Mouse (Mus musculus) liver, embryonic 15.5 days (tissue): Measurements from ENCODE around the gene Olfr1535. TPM values are rescaled to one million over a fixed set of nuclear protein-coding genes. Genes with fewer than 3 reads are reported as not detected.

ENCODE experiments used
- polyA plus RNA-seq: library from polyadenylated mRNA; unstranded; fragments of >200 nt; fragmentation: Nextera tagmentation; extraction: Ambion mirVana; gene quantifications from 2 replicates; pipeline ENCODE4 v1.2.1, GENCODE M21; 2015

Olfr1535 gene
- polyA plus RNA-seq, 1 experiment from 2014 or later = not detected

Other genes starting within 250 kb of the Olfr1535 start
- gene Gpx6, start 247.8 kb downstream of the Olfr1535 start, polyA plus RNA-seq = not detected in 2 replicates
- gene Olfr1367, start 213.0 kb downstream of the Olfr1535 start, polyA plus RNA-seq = not detected in 2 replicates
- gene Zscan12, start 197.1 kb downstream of the Olfr1535 start, polyA plus RNA-seq = 3.0 and 3.1 TPM in 2 replicates
- 28.9 and 32.1 TPM in 2 replicates for gene Zkscan3, start 157.1 kb downstream of the Olfr1535 start, polyA plus RNA-seq
- 1.0 and 1.2 TPM in 2 replicates for gene Pgbd1, start 118.8 kb downstream of the Olfr1535 start, polyA plus RNA-seq
- gene Zscan26, start 106.2 kb downstream of the Olfr1535 start, polyA plus RNA-seq = 9.6 and 11.0 TPM in 2 replicates
- 0.66 and 0.94 TPM in 2 replicates for gene Nkapl, start 91.4 kb downstream of the Olfr1535 start, polyA plus RNA-seq
- gene Zkscan4, start 81.0 kb downstream of the Olfr1535 start, polyA plus RNA-seq = 0.31 and 0.38 TPM in 2 replicates
- gene Gm10065, start 80.5 kb downstream of the Olfr1535 start, polyA plus RNA-seq = not detected in 2 replicates
- gene AK157302, start 64.7 kb downstream of the Olfr1535 start, polyA plus RNA-seq = 0.59 and 0.71 TPM in 2 replicates
- gene Gm11273, start 58.5 kb downstream of the Olfr1535 start, polyA plus RNA-seq = 4.8 and 7.3 TPM in 2 replicates
- gene Zkscan8, start 28.8 kb downstream of the Olfr1535 start, polyA plus RNA-seq = 1.1 and 1.2 TPM in 2 replicates
- not detected in 2 replicates for gene Olfr1366, start 17.1 kb downstream of the Olfr1535 start, polyA plus RNA-seq
- gene Olfr1364, start 21.9 kb upstream of the Olfr1535 start, polyA plus RNA-seq = not detected in 2 replicates
- gene Olfr1362, start 54.1 kb upstream of the Olfr1535 start, polyA plus RNA-seq = not detected in 2 replicates
- gene Olfr11, start 82.6 kb upstream of the Olfr1535 start, polyA plus RNA-seq = not detected in 2 replicates
- not detected in 2 replicates for gene Olfr1361, start 103.5 kb upstream of the Olfr1535 start, polyA plus RNA-seq
- gene Olfr1360, start 117.5 kb upstream of the Olfr1535 start, polyA plus RNA-seq = not detected in 2 replicates
- gene Olfr1359, start 138.2 kb upstream of the Olfr1535 start, polyA plus RNA-seq = not detected in 2 replicates
- 3.2 and 3.4 TPM in 2 replicates for gene Hist1h2bl, start 156.2 kb upstream of the Olfr1535 start, polyA plus RNA-seq
- 6.7 and 19.9 TPM in 2 replicates for gene Hist1h2ai, start 156.5 kb upstream of the Olfr1535 start, polyA plus RNA-seq
- 4.3 and 10.4 TPM in 2 replicates for gene Hist1h3h, start 157.8 kb upstream of the Olfr1535 start, polyA plus RNA-seq
- gene Hist1h2bm, start 162.2 kb upstream of the Olfr1535 start, polyA plus RNA-seq = 7.6 and 8.8 TPM in 2 replicates
- 0.86 and 0.88 TPM in 2 replicates for gene Hist1h4j, start 175.2 kb upstream of the Olfr1535 start, polyA plus RNA-seq
- gene Hist1h4k, start 190.6 kb upstream of the Olfr1535 start, polyA plus RNA-seq = 4.0 and 6.0 TPM in 2 replicates
- gene Hist1h2ak, start 193.9 kb upstream of the Olfr1535 start, polyA plus RNA-seq = 40.7 and 47.8 TPM in 2 replicates
- gene Hist1h2bn, start 194.2 kb upstream of the Olfr1535 start, polyA plus RNA-seq = 7.6 and 11.2 TPM in 2 replicates
- gene Hist1h1b, start 220.7 kb upstream of the Olfr1535 start, polyA plus RNA-seq = 32.9 and 34.2 TPM in 2 replicates
- gene Hist1h3i, start 223.5 kb upstream of the Olfr1535 start, polyA plus RNA-seq = 144 and 178 TPM in 2 replicates
- 10.9 and 14.7 TPM in 2 replicates for gene Hist1h2an, start 227.3 kb upstream of the Olfr1535 start, polyA plus RNA-seq
- gene Hist1h2bp, start 227.6 kb upstream of the Olfr1535 start, polyA plus RNA-seq = 5.4 and 6.8 TPM in 2 replicates